Mouse (Mus musculus): ENCODE measurements around the gene Pax3.

The Pax3 gene

DNA sequence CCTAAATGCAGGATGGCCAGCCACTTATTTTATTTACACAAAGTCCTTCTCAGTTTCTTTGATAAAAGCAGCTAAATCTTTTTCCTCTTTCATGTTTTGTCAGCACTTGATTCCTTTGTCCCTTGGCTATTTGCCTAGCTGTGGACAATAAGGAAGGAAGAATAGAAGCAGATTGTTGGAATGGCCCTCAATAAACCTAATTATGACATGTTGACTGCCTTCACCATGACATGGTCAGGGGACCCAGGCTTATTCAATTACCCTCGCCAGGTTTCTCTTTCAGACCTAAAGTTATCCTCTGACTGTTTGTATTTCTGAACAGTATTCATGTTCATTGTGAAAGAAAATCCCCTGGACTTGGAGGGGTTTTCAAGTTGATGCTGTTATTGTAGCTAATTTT lies 25.3 kb downstream of the Pax3 start:
- DNase-seq (ENCODE audit: low spot score) = peak; percentile 54

DNA sequence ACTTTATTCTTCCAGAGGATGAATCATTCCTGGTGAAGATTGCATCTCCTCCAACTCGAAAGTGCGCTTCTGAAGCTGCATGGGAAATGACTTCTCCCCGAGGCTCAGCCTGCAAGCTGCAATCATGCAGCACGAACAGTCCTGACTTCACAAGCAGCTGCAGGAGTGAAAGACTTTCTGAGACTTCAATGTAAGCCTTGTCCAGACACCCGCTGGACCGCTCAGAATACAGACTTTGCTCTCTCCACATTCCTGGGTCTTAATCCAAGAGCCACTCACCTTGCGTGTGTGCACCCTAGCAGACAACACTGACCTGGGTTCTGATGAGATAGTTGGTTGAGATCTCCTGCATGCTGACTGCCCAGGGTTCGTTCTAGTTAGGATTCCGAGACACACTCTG lies 26.2 kb downstream of the Pax3 start:
- DNase-seq (ENCODE audit: low spot score) = no peak

DNA sequence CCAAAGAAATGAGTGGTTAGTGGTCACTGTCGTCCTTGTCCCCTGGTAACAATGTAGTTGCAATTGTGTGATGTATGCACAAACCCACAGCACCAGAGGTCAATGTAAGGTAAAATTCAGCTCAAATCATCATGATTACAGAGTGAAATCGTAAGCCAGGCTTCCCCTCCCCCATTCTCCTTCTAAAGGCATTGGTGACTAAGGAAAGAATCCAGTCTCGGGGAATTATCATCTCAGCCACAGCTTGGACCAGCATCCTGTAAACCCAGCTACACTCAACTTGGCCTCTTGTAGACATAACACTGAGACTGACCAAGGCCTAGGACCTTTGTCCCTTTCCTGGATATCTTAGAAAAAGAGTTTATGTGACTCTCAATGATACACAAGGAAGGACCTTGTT lies 28.1 kb downstream of the Pax3 start:
- no peak for DNase-seq (ENCODE audit: low spot score)

DNA sequence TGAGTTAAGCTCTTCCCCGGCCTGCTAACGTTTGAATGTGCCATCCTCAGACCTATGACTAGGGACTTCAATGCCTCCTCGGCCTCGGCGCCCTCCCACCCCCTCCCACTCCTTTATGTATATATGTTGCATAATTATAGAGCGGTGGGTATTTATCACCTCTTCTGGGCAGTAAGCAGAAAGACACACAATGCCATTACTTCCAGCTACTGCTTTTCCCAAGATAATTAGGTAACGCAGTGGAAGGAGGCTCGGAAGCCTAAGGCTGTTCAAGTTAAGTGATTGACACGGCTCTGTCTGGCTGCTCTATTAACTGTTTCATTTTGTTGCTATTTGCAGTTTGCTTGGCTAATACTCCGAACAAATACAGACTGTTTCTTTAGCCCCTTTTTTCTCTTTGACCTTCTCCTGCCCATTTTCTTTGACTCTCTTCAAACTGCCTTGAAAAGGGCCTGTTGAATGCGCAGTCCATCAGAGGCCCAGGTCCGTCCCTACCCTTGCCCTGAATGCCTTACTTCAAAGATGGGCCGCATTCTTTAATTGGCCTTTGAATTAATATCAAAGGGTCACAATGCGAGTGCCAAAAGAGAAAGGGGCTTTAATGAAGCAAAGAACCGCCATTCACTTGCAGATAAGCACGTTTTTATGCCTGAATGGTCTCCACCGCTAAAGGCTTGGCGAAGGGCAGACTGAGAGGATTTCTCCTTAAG lies 29.2 kb downstream of the Pax3 start:
- no peak for DNase-seq (ENCODE audit: low spot score)

DNA sequence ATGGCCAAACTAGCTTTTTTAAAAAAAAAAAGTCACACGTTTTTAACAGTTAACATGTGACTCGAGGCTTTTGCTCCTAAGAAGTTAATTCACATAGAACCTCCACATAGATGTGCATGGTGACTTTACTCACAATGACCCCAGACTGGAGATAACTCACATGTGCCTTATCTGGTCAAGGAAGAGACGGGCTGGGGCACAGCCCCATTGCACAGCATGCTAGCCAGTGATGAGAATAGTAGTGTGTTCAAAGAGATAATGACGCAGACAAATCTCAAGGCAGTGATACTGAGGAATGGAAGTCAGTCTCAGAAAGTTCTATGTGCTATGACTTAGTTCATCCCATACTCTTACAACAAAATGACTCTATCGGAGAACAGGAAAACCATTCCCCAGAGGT lies 35.2 kb downstream of the Pax3 start:
- DNase-seq (ENCODE audit: low spot score) = no peak

DNA sequence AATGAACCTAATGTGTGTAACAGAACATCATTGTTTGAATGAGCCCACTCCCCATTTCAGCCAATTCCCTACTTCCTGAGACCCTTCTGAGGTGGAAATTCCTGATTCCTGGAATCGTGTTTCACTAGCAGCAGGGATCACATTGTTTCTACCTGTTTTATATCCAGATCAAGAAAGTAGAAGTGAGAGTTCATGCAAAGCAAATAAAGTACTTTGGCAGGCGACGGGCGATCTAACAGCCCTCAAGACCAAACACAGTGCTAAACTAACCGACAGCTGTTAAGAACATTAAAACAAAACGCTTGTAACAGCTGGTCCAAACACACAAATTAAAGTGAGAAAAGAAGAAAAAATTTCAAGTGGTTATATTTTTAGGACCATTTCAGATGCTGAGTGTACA lies 39.0 kb downstream of the Pax3 start:
- no peak for DNase-seq (ENCODE audit: low spot score)

DNA sequence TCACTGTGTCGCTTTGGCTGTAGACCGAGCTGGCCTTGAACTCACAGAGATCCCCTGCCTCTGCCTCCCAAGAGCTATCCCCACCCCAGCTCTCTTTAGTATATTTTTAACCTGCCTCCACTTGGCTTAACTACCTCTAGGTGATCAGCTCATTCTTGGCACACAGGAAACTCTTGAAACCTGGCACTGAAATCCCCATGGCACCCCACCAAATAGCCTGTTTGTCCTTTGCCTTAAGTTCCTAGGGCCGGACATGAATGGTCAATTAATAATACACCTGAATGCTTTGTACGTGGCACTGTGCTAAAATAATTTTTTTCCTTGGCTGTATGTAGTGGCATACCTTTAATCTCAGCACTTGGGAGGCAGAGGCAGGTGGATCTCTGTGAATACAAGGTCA lies 41.1 kb downstream of the Pax3 start:
- no peak for DNase-seq (ENCODE audit: low spot score)

DNA sequence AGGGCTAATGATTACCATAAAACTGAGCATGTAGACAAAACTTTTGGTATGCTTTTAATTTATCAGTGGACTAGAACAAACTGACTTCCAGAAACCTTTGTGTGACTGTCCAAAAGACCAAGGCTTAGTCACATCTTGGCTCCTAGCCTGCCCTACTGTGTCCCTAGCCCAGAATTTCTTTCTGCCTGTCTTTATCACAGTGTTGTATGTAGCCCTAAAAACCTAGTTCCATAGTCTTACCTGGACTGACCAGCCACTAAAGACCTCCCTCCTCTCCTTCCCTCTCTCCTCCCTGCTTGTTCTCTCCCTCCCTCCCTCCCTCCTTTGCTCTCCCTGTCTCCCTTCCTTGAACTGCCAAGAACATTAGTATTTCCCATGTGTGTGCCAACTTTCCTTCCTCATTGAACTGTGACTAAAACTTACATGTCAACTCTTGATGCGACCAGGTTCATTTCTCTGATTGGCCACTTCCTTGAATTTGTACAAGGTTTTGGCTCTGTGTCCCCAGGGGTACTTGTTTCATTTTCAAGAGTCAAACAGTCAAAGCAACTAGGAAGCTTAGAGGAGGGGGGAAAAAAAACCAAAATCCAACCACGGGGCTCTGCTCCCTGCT lies 48.8 kb downstream of the Pax3 start:
- no peak for DNase-seq (ENCODE audit: low spot score)

DNA sequence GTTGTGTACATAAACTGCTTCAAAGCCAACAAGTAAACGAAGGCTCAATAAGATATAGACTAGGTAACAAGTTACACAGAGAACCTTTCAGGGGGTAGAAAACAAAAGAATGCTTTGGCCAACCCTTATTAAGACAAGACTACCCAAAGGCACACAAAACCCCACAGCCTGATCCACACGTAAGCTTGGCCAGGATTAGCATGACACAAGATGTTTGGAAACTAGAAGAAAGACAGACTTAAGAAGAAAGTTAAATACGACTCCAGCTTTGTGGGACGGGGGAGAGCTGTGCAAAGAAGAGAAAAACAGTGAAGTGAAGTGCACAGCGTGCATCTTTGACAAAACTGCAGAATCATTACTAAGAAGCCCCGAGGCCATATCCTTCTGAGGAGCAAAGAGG lies 53.5 kb downstream of the Pax3 start:
- DNase-seq (ENCODE audit: low spot score) = no peak

DNA sequence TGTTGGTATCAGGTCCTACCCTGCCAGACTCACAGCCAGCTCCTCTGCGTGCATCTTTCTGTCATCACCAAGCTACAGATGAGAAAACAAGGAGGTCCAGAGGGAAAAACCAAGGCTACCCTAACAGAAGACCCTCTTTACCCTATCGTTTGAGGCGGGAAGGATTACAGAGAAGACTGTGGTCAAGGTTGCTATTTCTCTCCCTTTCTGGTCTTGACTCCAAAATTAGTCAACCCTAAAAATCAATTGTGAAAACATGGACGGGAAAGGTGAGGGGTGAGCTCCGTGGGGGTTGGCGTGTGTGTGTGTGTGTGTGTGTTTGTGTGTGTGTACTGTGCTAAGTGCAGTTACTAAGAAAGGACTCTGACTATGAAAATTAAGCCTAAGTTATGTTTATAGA lies 54.0 kb downstream of the Pax3 start:
- DNase-seq (ENCODE audit: low spot score) = no peak

DNA sequence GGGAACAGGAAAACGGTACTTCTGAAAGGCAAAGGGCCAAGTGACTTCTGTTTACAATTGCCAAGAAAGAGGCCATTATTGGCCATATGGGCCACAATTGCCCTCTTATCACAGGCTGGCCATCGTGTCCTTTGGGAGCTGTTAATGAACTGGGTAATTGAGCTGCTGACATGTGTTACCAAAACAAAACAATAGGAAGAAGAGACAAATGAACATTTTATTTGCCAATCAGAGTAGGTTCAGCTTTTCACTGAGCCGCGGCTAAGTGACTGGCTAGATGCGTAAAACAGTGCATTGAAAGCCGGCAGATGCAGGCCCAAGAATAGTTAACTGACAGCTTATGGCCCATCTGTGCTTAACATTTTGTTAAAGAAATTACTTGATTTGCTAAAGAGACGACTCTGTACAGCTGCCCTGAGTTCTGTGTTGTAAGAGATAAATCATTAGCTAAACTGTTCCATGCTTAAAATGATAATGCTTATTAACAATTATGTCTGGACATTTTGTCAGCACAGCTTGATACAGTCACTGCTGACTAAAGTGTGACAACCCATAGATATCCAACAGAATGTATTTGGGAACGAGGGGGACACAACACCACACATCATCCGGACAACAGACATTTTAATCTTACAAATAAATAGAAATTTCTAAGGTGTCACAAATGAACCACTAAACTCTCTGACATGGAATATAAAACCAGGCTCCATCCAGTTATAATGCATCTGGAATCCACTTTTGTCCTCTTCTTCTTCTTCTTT lies 55.0 kb downstream of the Pax3 start:
- peak; percentile 87 for DNase-seq (ENCODE audit: low spot score)

DNA sequence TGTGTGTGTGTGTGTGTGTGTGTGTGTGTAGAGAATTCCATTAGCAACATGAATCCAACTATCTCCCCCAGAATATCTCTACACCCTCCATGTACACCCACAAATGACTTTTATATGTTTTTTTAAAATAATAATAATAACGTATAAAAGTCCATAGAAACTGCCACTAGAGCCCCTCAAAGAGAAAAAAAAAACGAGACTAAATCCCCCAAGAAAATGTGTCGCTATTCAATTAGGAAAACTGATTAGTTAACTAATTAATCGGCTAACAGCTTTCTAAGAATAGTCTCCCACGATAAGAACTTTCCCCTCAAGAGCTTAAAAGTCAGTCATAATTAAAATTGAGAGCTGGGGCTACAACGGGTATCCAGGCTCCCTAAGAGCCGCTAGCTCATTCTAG lies 55.6 kb downstream of the Pax3 start:
- no peak for DNase-seq (ENCODE audit: low spot score)

DNA sequence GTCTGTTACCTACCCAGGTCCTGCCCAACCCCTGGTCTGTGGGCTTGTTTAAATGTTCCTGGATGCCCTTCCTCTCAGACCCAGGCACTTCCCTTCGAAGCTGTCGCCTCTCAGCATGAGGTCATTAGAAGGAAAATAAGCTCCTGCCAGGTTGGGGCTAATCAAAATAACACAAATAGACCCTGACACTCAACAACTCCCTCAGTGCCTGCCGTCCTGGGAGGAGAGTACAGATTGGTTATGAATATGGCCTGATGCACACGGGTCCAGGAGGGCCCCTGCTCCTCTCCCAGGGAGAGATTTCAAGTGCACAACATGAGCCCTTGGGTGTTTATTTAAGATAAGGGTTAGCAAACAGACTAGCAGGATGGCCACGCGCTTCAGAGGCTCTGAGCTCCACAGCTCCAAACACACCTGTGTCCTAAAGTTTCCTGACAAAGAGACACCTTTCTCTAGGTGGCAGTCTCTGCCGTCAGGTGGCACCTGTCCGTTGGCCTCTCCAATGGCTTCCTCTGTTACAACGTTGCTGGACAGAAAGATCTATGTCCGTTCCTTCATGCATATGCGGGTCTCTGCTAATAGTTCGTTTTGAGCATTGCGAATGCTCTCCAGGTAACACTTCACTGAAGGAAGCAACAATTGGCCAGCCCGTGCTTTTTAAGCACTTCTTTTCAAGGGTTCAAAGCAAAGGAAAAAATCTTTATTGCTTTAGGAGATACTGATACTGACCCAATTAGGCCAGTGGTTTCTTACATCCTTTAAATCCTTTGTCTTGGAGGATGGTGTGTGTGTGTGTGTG lies 56.2 kb downstream of the Pax3 start:
- DNase-seq (ENCODE audit: low spot score) = peak; percentile 14

DNA sequence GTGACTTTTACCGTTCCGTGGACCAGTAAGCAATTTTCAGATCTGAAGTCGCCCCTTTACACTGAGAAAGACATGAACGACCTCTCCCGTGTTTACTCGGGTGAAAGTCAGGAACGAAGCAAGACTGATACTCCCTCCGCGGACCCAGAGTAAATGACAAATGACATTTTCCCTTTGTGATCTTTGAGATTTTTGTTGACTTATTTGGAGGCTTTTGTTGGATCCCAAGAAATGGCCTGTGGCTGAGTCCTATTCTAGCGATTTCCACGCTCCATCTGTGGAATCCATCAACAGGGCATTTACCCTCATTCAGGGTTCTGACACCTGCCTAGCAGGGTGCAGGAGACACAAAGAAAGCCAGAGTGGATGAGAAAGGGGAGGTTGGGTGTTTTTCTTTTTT lies 57.6 kb downstream of the Pax3 start:
- no peak for DNase-seq (ENCODE audit: low spot score)

DNA sequence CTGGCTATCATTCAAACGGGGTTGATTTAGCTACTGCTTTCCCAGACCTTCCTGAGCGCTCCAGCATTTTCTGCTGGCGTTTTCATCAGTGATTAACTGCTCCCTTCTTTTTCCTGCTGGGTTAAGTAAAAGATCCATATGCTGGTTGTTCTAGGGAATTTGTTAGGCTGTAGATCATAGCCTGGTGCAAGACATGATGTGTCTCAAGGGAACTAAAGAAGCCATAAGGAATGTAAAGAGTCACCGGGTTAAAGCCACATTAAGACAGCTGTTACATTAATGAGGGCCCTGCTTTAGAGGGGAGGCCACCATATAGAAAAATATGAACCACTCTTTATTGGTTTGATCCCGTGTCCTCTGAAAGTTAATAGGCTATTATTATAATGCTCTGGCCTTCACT lies 67.7 kb downstream of the Pax3 start:
- DNase-seq (ENCODE audit: low spot score) = no peak

DNA sequence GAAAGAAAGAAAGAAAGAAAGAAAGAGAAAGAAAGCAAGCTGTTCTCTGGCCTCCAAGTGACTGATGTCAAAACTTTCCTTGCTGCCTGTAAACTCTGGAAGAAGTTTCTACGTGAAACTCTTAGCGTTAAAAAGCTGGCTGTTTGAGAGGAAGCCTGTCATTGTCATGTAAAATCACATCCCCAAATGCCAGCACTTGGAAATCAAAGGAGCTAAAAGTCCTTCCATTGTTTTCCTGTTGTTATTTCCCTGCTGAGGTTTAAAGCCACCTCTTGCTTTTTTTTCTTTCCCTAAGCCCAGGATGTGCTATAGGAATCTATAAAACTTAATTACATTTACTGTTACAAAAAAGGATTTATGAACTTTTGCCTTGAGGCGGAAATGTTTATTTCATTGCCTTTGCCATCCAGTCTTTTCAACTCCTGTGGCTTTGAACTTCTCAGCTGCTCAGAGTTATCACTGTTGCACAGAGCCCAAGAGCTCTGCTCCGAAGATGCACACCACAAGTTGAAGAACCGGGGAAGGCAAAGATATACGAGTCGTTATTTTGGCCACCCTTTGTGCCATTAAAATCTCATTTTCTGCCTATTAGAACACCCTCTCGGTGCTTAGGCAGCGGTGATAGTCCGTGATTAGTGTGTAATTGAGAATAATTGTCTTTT lies 76.9 kb downstream of the Pax3 start:
- DNase-seq (ENCODE audit: low spot score) = no peak

DNA sequence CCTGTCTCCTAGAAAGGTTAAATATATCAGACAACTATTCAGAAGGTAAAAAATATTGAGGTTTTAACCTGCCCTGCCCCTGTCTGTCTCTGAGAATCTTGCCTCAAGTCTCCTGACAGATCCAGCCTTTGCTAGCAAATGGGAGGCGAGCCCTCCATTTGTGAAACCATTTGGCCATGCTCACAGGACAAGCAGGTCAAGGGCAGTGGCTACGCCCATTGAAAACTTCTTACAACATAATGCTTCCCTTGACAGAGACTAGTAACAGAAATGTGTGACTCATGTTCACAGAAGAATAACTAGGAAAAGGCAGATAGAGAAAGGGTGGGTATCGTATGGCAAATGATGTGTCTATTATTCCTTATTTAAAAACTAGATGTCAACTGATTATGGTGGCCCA lies 80.9 kb downstream of the Pax3 start:
- no peak for DNase-seq (ENCODE audit: low spot score)

DNA sequence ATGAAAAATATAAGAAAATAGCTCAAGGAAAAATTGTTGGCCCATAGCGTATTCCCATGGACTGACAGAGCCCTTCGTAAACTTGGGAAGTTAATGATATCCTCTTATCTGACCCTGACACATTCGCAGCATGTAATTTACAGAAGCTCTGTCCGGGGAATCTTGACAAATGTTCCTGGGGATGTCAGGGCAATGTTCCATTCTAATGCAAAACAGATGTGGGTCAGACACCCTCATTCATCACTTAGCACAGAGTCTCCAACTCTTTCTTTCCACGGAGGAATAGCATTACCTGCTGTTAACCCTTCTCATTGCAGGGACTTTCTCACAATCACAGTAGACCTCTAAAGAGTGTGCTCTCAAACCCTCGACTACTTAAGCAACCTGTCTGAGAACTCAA lies 86.6 kb downstream of the Pax3 start:
- DNase-seq (ENCODE audit: low spot score) = peak; percentile 26

DNA sequence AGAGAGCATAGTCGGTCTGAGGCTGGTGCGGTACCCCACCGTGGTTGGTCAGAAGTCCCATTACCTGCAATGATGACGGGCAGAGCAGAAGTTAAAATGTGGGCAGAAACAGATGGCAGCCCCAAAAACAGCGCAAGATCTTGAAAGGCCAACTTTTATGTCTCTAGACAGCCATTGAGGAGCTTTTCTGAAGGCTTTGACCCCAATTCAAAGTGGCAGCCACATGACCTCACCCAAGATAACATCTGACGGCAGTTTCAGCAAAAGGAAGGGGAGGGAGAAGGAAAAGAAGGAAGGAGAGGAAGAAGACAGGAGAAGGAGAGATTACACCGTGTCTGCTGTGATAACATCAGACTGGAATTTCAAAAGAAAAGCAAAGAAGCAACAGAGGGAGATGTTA lies 93.4 kb downstream of the Pax3 start:
- DNase-seq (ENCODE audit: low spot score) = no peak

DNA sequence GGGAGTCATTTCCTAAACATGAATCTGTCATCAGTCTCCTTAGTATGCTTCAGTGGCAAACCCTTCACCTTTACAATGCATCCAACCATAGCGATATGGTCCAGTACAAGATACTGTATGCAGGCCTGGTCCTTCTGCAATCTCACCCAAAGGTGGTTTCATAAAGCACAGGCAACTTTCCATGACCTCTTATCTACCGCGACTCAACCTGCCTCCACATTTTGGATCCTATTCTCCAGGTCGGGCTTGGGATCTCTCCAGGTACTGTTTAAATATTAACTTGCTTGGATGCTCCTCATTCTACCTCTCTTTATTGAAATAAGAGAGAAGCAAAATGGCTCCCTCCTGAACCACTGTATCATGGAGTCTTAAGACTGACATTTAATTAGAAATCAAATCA lies 103.3 kb downstream of the Pax3 start:
- no peak for DNase-seq (ENCODE audit: low spot score)

DNA sequence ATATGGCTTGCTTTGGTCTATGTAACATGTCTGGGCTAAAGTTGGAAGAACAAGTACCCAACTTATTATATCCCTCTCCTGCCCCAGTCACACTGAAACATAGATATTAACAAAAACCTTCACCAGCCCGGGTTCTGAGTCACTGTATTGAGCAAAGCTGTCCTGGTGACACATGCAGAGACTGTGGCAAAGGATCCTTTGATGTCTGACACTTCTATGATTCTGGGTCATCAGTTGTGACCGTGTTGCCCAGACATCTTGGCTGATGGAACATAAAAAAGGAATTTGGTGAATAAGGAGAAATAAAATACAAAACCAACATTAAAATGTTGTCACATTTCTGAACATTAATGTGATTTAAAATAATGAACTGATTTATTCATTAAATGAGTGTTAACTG lies 108.3 kb downstream of the Pax3 start:
- DNase-seq (ENCODE audit: low spot score) = no peak

DNA sequence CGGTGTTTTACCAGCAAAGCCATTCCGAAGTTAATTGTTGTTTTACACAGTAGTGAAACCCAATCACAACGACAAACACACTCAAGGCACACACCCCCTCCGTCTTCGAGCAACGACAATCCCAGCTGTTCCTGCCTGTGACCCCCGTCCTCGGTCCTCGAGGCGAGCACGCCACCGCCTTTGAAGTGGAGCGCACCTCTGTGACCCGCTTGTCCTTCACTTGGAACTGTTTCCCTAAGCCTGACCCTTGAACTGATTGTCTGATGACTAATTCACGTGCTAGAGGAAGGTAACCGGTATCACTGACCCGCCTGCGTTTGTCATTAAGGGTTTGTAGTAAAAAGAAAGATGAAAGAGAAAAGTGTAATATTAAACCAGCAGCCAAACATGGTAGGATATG lies 115.2 kb downstream of the Pax3 start:
- DNase-seq (ENCODE audit: low spot score) = no peak

All from MN1 (cell line).